Mouse (Mus musculus): ENCODE data around the gene Sfrp5. TPM values are rescaled to one million over a fixed set of nuclear protein-coding genes. Genes with fewer than 3 reads are reported as not detected.
A peak's percentile ranks its signal among the peaks of the same experiment; 100 is the strongest.

The Sfrp5 gene
- total RNA-seq, 2 experiments from 2014 or later: 1.9 to 6.3 TPM

GRCm38 (mm10) chr19:42157493-42158237 is 44.4 kb downstream of the Sfrp5 start:
- DNase-seq: no peak
- intact Hi-C loops (cut with DNase I): no loop called here

GRCm38 (mm10) chr19:42151990-42152389 is 50.1 kb downstream of the Sfrp5 start:
- intact Hi-C loops (cut with DNase I): no loop called here
- peak; percentile 78 to 88 for DNase-seq

- intact Hi-C loops (cut with DNase I): loop anchor here (5.0 kb wide), 1 partner anchor 111 kb away; the partner anchor contains the start of gene Ankrd2
- DNase-seq: no peak
Observed at GRCm38 (mm10) chr19:42148569-42148860, 53.5 kb downstream of the Sfrp5 start.

Other genes with a start within 250 kb of the Sfrp5 start
- 1 to 10 TPM; 6.6 to 7.7 TPM for gene Mms19, start 221.1 kb downstream of the Sfrp5 start, total RNA-seq (2021)
- 10 to 100 TPM; 11.7 to 13.4 TPM for gene Ubtd1, start 220.5 kb downstream of the Sfrp5 start, total RNA-seq (2021)
- 100 to 1,000 TPM; 121 to 331 TPM for gene Ankrd2, start 166.3 kb downstream of the Sfrp5 start, total RNA-seq (2021)
- 1 to 10 TPM; 2.9 to 3.7 TPM for gene Hoga1, start 156.6 kb downstream of the Sfrp5 start, total RNA-seq (2021)
- gene 4933411K16Rik, start 150.0 kb downstream of the Sfrp5 start, total RNA-seq (2021): under 1 TPM; 0.30 to 0.38 TPM
- 1 to 10 TPM; 2.1 to 2.6 TPM for gene Morn4, start 115.9 kb downstream of the Sfrp5 start, total RNA-seq (2021)
- 10 to 100 TPM; 11.0 to 14.1 TPM for gene Pi4k2a, start 111.8 kb downstream of the Sfrp5 start, total RNA-seq (2021)
- gene Avpi1, start 73.2 kb downstream of the Sfrp5 start, total RNA-seq (2021): 10 to 100 TPM in 1 of 2 experiments, 1 to 10 TPM in 1; 7.5 to 10.5 TPM
- 1 to 10 TPM; 5.3 to 6.9 TPM for gene Marveld1, start 54.9 kb downstream of the Sfrp5 start, total RNA-seq (2021)
- 10 to 100 TPM; 11.4 to 12.6 TPM for gene Zfyve27, start 38.3 kb downstream of the Sfrp5 start, total RNA-seq (2021)
- gene Golga7b, start 45.3 kb upstream of the Sfrp5 start, total RNA-seq (2021): 1 to 10 TPM; 2.0 to 3.2 TPM
- under 1 TPM in 1 of 2 experiments, not detected in 1; 0.54 TPM for gene Crtac1, start 229.5 kb upstream of the Sfrp5 start, total RNA-seq (2021)

All from gastrocnemius, postnatal 36 days (tissue).